Mouse (Mus musculus) mammary gland, adult 2 months (tissue): ENCODE data around the gene Stk31. TPM values are rescaled to one million over a fixed set of nuclear protein-coding genes. Genes with fewer than 3 reads are reported as not detected.

ENCODE experiments used
- polyA plus RNA-seq: library from polyadenylated mRNA; depleted of rRNA; stranded (reverse); fragments of >200 nt; gene quantifications from 2 replicates; pipeline ENCODE4 v1.2.3, GENCODE M21; 2012; ENCODE audit warnings: low replicate concordance; rRNA removed

The Stk31 gene
- 0.09 TPM in 1 of 2 replicates, not detected in the other for polyA plus RNA-seq

DNA sequence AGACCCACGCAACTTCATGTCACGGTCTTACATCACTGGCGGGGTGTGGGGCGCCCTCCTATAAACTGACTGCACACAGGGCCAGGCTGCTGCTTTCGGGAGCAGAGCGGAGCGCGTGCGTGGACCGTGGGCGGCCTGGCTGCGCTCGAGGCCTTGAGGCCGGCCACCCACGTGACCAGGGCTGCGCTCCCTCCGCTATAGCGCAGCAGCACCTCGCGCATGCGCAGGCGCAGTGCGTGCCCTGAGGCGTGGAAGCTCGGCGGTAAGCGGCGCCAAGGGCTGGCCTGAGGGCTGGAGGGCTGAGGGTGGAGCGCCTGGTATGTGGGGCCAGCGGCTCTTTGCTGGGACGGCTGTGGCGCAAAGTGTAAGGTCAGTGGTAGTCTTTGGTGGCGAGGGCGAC, at the start of gene Stk31:
Gene Stk31, plus strand, starts transcription at position 289 of the 400 bp plus-strand sequence.

DNA sequence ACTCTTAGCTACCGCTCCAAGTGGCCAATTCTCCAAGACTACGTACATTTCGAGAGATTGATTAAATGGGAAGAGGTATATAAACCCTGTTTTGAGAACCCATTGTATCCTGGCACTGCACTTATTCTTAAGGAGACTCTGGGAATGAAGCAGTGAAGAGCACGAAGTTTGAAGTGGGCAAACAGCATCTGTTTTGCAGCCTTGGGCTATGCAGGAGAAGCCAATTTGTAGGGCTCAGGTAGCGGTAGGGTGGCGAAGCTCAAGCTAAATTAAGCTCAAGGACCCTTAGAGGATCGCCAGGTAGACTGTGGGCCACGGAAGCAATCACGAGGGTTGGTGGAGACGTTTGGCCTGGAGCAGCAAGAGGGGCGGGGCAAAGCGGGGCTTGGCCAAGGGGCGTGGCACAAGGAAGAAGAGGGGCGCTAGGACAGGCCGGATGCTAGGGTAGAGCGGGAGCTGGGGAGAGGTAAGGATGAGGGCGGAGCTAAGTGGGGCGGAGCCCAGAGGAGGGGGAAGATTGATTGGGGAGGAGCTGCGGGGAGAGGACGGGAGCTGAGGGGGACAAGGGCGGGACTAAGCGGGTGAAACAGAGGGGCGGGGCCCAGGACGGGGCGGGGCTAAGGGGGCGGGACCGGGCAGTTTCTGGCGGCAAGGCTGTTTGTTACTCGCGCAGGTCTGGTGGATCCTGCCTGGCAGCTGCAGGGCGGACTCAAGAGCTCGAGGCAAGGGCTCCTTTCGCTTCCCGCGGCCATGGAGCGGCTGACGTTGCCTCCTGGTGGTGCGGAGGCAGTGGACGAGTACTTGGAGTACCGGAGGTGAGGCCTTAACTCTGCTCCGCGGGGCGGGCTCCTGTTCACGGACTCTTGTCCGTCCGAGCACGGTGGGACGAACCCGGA, 28.0 kb upstream of the Stk31 start, which contains the start of gene Fam221a:
Gene Fam221a, plus strand, starts transcription at position 581 of the 896 bp plus-strand sequence.

Other genes starting within 250 kb of the Stk31 start
- gene Igf2bp3, start 180.6 kb upstream of the Stk31 start, polyA plus RNA-seq: 0.11 and 0.14 TPM in 2 replicates
- 23.8 and 35.6 TPM in 2 replicates for gene Tra2a, start 131.6 kb upstream of the Stk31 start, polyA plus RNA-seq
- 2.5 and 2.8 TPM in 2 replicates for gene Ccdc126, start 76.3 kb upstream of the Stk31 start, polyA plus RNA-seq
- gene Fam221a, start 27.9 kb upstream of the Stk31 start, polyA plus RNA-seq: 2.7 and 3.0 TPM in 2 replicates